Mouse (Mus musculus): Measurements from ENCODE around the gene Slc30a9.

DNA sequence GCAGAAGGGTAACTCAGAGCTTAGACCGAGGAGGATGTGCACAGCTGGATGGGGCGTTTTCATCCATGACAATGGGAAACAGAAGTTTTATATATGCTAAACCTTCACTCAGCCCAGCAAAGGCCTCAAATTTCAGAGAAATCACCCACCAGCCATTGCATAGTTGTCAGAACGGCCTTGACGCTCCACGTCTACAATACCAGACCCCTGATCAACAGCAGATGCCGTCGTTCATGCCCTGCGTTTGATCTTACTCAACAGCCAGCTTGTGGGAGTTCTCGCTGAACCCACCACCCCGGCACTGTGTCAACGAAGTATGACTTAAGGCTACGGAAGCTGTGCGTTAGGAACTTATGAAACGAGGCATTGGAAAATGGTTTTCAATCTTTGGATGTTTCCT lies 90.4 kb downstream of the Slc30a9 start:
- TF ChIP-seq CTCF (IDR thresholded peaks at IDR 0.05; ENCODE audit: borderline replicate concordance, control insufficient read depth, extremely low read depth, insufficient read depth, low read length, poor library complexity) (no peak), POLR2A (IDR thresholded peaks at IDR 0.05; ENCODE audit: control insufficient read depth, extremely low read depth, insufficient read depth, low read length, poor library complexity) (no peak)

Measured in thymus, adult 2 months (tissue).